Mouse (Mus musculus) kidney, embryonic 14.5 days (tissue): Measurements from ENCODE around the gene Ttc39b. TPM values are rescaled to one million over a fixed set of nuclear protein-coding genes. Genes with fewer than 3 reads are reported as not detected.

Source experiments
- ATAC-seq: fragments of 200-750 bp; cut with Nextera tagmentation; 2 replicates; pipeline ENCODE4 v1.8.0; 2017; ENCODE audit warnings: moderate number of reproducible peaks, mild to moderate bottlenecking, moderate TSS enrichment, moderate library complexity; ENCODE audit not compliant: low FRiP score, low TSS enrichment
- H3K27ac ChIP-seq: fragments of 300-500 bp; sonication (generic); 2 replicates; pipeline ENCODE4 v1.5.1; 2014; ENCODE audit warnings: low read depth, mild to moderate bottlenecking, low read length, moderate library complexity, mixed read lengths
- H3K27me3 ChIP-seq: fragments of 300-500 bp; sonication (generic); 2 replicates; pipeline ENCODE4 v1.6.1; 2014; ENCODE audit warnings: mild to moderate bottlenecking, low read length; ENCODE audit not compliant: control insufficient read depth, insufficient read depth
- H3K36me3 ChIP-seq: fragments of 300-500 bp; sonication (generic); 2 replicates; pipeline ENCODE4 v1.6.1; 2014; ENCODE audit warnings: low read length, mixed read lengths; ENCODE audit not compliant: control insufficient read depth, insufficient read depth
- H3K4me1 ChIP-seq: fragments of 300-500 bp; sonication (generic); 2 replicates; pipeline ENCODE4 v1.6.1; 2014; ENCODE audit warnings: low read length, mixed read lengths; ENCODE audit not compliant: control insufficient read depth, insufficient read depth
- H3K4me2 ChIP-seq: fragments of 300-500 bp; sonication (generic); replicated peaks from 2 replicates; pipeline ENCODE4 v1.6.1; 2014; ENCODE audit warnings: low read depth, mild to moderate bottlenecking, low read length
- H3K4me3 ChIP-seq: fragments of 300-500 bp; sonication (generic); 2 replicates; pipeline ENCODE4 v1.5.1; 2014; ENCODE audit warnings: mild to moderate bottlenecking, low read length
- H3K9ac ChIP-seq: fragments of 300-500 bp; sonication (generic); 2 replicates; pipeline ENCODE4 v1.6.1; 2014; ENCODE audit warnings: low read depth, mild to moderate bottlenecking, low read length, moderate library complexity
- H3K9me3 ChIP-seq: fragments of 300-500 bp; sonication (generic); 2 replicates; pipeline ENCODE4 v1.6.1; 2016; ENCODE audit warnings: low read length; ENCODE audit not compliant: control insufficient read depth
- WGBS: fragments of 180-500 bp; shearing (Covaris S2); extraction: QIAGEN DNeasy Blood & Tissue Kit; methylation state at CpG from one replicate; pipeline ENCODE4 v1.1.7; 2014; 5-methylcytosine and 5-hydroxymethylcytosine counted together
- polyA plus RNA-seq: library from polyadenylated mRNA; unstranded; fragments of >200 nt; fragmentation: Nextera tagmentation; extraction: Ambion mirVana; gene quantifications from 2 replicates; pipeline ENCODE4 v1.2.1, GENCODE M21; 2014

Ttc39b gene
- polyA plus RNA-seq, 1 experiment from 2014 or later = 2.3 TPM

- WGBS = 68% methylated on average over 5 of the region's 5 CpGs
- Histone ChIP-seq H3K4me1 (peaks cover 12% of the 10 kb centered on the region; the same call in 1 of the 2 replicates), H3K9ac (no peak overlapping the region), H3K4me3 (no peak overlapping the region), H3K27ac (no peak overlapping the region), H3K4me2 (no peak overlapping the region), H3K27me3 (peaks cover 11% of the 10 kb centered on the region; the same call in 1 of the 2 replicates), H3K9me3 (no peaks in the 10 kb centered on the region), H3K36me3 (no peaks in the 10 kb centered on the region)
- ATAC-seq = no peak
Observed at GRCm38 (mm10) chr4:83325366-83325765, 1.3 kb upstream of the Ttc39b start.

- Histone ChIP-seq H3K4me1 (peaks cover 10% of the 10 kb centered on the region; the same call in 1 of the 2 replicates), H3K4me2 (peak overlapping the region; percentile 94), H3K4me3 (peak overlapping the region; percentile 78), H3K9me3 (no peaks in the 10 kb centered on the region), H3K27me3 (peaks cover 11% of the 10 kb centered on the region; the same call in 1 of the 2 replicates), H3K27ac (no peak overlapping the region), H3K9ac (peak overlapping the region; percentile 60), H3K36me3 (no peaks in the 10 kb centered on the region)
- 2% methylated on average over 48 of the region's 48 CpGs for WGBS
- ATAC-seq = peak; percentile 72
Observed at GRCm38 (mm10) chr4:83323201-83323903, 703 bp downstream of the Ttc39b start.

GRCm38 (mm10) chr4:83319736-83320135 is 4.3 kb downstream of the Ttc39b start:
- Histone ChIP-seq H3K4me2 (no peak overlapping the region), H3K4me3 (no peak overlapping the region), H3K9me3 (no peaks in the 10 kb centered on the region), H3K9ac (no peak overlapping the region), H3K27me3 (0 out of 2 replicates have a peak, but pooled peaks cover 4% of the 10 kb centered on the region), H3K36me3 (no peaks in the 10 kb centered on the region), H3K27ac (no peak overlapping the region), H3K4me1 (peaks cover 8% of the 10 kb centered on the region; the same call in 1 of the 2 replicates)
- no peak for ATAC-seq
- WGBS = 88% methylated on average over 4 of the region's 4 CpGs

DNA sequence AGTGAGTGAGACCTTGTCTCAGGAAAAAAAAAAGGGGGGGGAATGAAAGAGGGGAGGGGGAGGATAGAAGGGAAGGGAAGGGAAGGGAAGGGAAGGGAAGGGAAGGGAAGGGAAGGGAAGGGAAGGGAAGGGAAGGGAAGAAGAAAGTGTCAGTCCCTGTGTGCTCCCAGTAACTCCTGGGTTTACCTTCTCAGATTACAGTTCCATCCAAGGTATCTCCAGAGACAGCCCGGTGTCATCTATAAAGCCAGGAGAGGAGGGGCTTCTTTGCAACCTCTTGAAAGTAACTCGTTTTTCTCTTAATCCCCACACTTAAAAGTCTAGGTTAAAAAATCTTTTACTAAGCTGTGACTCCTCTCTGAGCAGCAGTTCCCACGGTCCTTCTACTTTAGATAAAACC is 5.3 kb downstream of the Ttc39b start:
- no peak overlapping the region for H3K4me2 ChIP-seq
- 0 out of 2 replicates have a peak, but pooled peaks cover 4% of the 10 kb centered on the region for H3K27me3 ChIP-seq
- no peak overlapping the region for H3K9ac ChIP-seq
- WGBS = 27% methylated on average over 3 of the region's 3 CpGs
- no peak overlapping the region for H3K27ac ChIP-seq
- ATAC-seq = no peak
- no peak overlapping the region for H3K4me3 ChIP-seq
- H3K9me3 ChIP-seq = no peaks in the 10 kb centered on the region
- peaks cover 11% of the 10 kb centered on the region; the same call in 1 of the 2 replicates for H3K4me1 ChIP-seq
- H3K36me3 ChIP-seq = no peaks in the 10 kb centered on the region

DNA sequence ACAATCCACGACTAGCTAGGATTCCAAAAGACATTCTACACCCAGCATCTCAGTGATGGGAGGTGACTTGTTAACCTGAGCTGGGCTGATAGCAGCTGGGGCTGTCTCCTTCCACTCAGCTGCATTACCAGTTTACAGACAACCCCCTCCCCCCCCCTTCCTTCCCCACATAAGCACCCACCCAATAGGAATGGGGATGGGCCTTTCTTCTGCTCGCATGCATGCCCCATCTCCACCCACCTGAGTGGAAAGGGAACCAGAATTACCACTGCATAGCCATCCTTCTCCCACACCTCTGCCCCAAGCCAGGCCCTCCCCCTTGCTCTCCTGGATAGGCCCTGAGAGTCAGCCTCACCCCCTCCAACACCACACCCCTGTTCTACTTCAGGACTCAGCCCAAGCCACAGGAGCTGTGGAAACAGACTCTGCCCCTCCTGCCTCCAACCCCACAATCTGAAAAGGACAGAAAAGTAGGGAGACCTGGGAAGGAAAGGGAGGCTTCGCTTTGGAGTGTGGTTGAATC is 6.2 kb downstream of the Ttc39b start:
- no peak overlapping the region for H3K4me3 ChIP-seq
- H3K36me3 ChIP-seq = no peaks in the 10 kb centered on the region
- no peaks in the 10 kb centered on the region for H3K9me3 ChIP-seq
- ATAC-seq = no peak
- H3K9ac ChIP-seq = no peak overlapping the region
- no peak overlapping the region for H3K27ac ChIP-seq
- 57% methylated on average over 3 of the region's 3 CpGs for WGBS
- no peak overlapping the region for H3K4me2 ChIP-seq
- 0 out of 2 replicates have a peak, but pooled peaks cover under 1% of the 10 kb centered on the region for H3K27me3 ChIP-seq
- peaks cover 8% of the 10 kb centered on the region; the same call in 1 of the 2 replicates for H3K4me1 ChIP-seq

DNA sequence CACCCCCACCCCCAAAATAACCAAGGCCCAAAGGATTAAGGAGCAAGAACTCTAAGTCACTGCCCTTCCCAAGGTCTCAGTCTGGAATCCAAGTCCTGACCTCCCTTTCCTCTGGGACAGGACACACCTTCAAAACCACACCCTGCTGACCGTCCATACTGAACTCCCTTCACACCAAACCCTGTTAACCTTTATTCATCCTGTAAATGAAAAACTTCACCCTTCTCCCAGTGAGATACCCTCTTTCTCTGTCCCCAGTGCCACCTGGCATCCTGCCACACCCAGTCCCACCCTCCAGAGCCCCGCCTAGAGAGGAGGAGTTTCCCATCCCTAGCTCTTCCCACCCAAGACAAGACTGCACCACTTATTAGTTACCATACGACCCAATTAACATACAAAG is 7.3 kb downstream of the Ttc39b start:
- ATAC-seq = no peak
- H3K4me3 ChIP-seq = no peak overlapping the region
- H3K36me3 ChIP-seq = no peaks in the 10 kb centered on the region
- peaks cover 10% of the 10 kb centered on the region for H3K4me1 ChIP-seq
- H3K27me3 ChIP-seq = no peaks in the 10 kb centered on the region
- H3K27ac ChIP-seq = no peak overlapping the region
- 81% methylated on average over 3 of the region's 3 CpGs for WGBS
- no peak overlapping the region for H3K4me2 ChIP-seq
- no peak overlapping the region for H3K9ac ChIP-seq
- H3K9me3 ChIP-seq = no peaks in the 10 kb centered on the region

- H3K4me2 ChIP-seq = no peak overlapping the region
- peaks cover 18% of the 10 kb centered on the region for H3K4me1 ChIP-seq
Observed at GRCm38 (mm10) chr4:83315930-83316329, 8.1 kb downstream of the Ttc39b start.

DNA sequence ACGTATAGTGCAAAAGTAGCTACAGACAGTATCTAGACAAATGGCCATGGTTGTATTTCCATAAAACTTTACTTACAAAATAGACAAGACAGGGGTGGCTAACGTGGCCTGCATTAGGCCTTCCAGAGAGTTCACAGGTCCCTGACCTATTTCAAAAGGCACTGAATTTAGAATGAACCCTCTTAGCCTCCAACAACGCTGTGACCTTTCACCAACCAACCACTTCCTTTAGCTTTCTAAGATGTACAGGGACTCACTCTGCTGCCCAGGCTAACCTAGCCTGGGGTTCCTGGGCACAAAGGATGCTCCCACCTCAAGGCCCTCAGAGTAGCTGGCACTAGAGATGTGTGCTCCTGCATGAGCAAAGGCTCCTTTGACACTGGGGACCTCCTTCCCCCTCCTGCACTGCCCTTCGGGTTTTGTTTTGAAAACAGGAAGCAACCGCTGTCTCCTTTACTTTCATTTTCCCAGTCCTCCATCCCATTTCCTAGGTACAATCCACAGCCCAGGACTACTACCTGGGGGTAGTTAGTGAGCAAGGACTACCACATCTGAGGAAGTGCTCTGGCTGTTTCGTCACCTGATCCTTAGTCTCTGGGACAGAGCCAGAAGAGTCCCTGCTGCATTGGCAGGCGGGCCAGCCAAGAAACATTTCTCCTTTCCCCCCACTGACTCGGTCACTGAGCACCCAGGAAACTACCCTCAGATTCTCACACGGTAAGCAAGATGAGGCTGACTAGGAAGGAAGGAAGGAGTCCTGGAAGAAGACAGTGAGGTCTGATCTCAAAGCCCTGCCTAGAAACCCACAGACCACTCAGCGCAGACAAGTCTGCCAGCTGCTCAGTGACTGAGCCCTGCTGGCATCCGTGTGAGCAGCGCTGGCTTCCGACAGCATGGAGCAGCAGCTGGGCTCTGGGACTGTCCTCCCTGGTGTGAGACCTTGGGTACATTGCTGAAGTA is 8.9 kb downstream of the Ttc39b start:
- Histone ChIP-seq H3K9ac (no peak overlapping the region), H3K4me2 (no peak overlapping the region), H3K36me3 (no peaks in the 10 kb centered on the region), H3K27ac (no peak overlapping the region), H3K4me1 (peaks cover 21% of the 10 kb centered on the region), H3K4me3 (no peak overlapping the region), H3K9me3 (no peaks in the 10 kb centered on the region), H3K27me3 (no peaks in the 10 kb centered on the region)
- no peak for ATAC-seq
- 54% methylated on average over 13 of the region's 13 CpGs for WGBS

More at GRCm38 (mm10) chr4:83315930-83316329, 8.1 kb downstream of the Ttc39b start:
- no peak overlapping the region for H3K4me3 ChIP-seq
- no peak for ATAC-seq
- no peaks in the 10 kb centered on the region for H3K27me3 ChIP-seq
- WGBS = 84% methylated on average over 4 of the region's 4 CpGs
- no peaks in the 10 kb centered on the region for H3K36me3 ChIP-seq
- no peak overlapping the region for H3K27ac ChIP-seq
- H3K9me3 ChIP-seq = no peaks in the 10 kb centered on the region
- H3K9ac ChIP-seq = no peak overlapping the region
